9 mouse cellular contexts compared by ENCODE assay signal in genomic region chr14:41035146-41035798, GRCm38 (mm10). TPM values are rescaled to one million over a fixed set of nuclear protein-coding genes. Genes with fewer than 3 reads are reported as not detected.
DNase-seq lines count a peak whose midpoint lies in the region; ATAC-seq and TF ChIP-seq lines count a peak whose summit lies in the region.
"Had no signal": no experiment of that assay in that cellular context is flagged by ENCODE, and none has a peak within 500 bp of the region (broad histone marks: within the 10 kb centered on the region; RNA-seq: fewer than 3 reads in every experiment).

No protein-coding gene starts in this region.

- H3K9me3 ChIP-seq in liver, postnatal 0 days (ENCODE audit: low read length), result no peaks in the 10 kb centered on the region
- no peaks in the 10 kb centered on the region for H3K9me3 ChIP-seq in neural tube, embryonic 15.5 days (replicated peaks)

- H3K4me1 ChIP-seq in liver, postnatal 0 days (ENCODE audit: insufficient read depth), result peaks cover 5% of the 10 kb centered on the region
- H3K4me1 ChIP-seq in neural tube, embryonic 15.5 days, result no peaks in the 10 kb centered on the region

- DNase-seq in CD4-positive, CD25-positive, alpha-beta regulatory T cell, adult 2 months (ENCODE audit: low read depth, low spot score), result peak; percentile 78
- peak; percentile 73 for DNase-seq in R1 (ENCODE audit: low read depth, low spot score)
- peak; percentile 17 to 29 for DNase-seq in heart, adult 9 months (ENCODE audit: low spot score in 2 of 2)
- peak; percentile 72 for DNase-seq in kidney, postnatal 14 days
- DNase-seq in liver, postnatal 0 days, result peak; percentile 74
- DNase-seq in thymus, postnatal 25 days, result peak; percentile 57

- no peak overlapping the region for H3K4me2 ChIP-seq in liver, postnatal 0 days (ENCODE audit: low read depth, low read length)
- H3K4me2 ChIP-seq in neural tube, embryonic 15.5 days, result no peak overlapping the region

- H3K36me3 ChIP-seq in liver, postnatal 0 days (replicated peaks; ENCODE audit: insufficient read depth, low read length), result no peaks in the 10 kb centered on the region
- H3K36me3 ChIP-seq in neural tube, embryonic 15.5 days, result no peaks in the 10 kb centered on the region

- peak; percentile 96 for TF ChIP-seq CTCF in liver, postnatal 0 days (IDR thresholded peaks at IDR 0.05; ENCODE audit: low read depth)

- no peaks in the 10 kb centered on the region for H3K27me3 ChIP-seq in liver, postnatal 0 days (ENCODE audit: insufficient read depth, low read length)
- H3K27me3 ChIP-seq in neural tube, embryonic 15.5 days (replicated peaks), result no peaks in the 10 kb centered on the region

- H3K27ac ChIP-seq in liver, postnatal 0 days (ENCODE audit: low read depth), result no peak overlapping the region
- no peak overlapping the region for H3K27ac ChIP-seq in neural tube, embryonic 15.5 days (replicated peaks)

- no peak overlapping the region for H3K9ac ChIP-seq in liver, postnatal 0 days (replicated peaks)
- no peak overlapping the region for H3K9ac ChIP-seq in neural tube, embryonic 15.5 days (replicated peaks)

- ATAC-seq in common myeloid progenitor, adult 5-6 weeks (replicated peaks; ENCODE audit: low read depth, poor library complexity, severe bottlenecking), result peak; percentile 85
- ATAC-seq in liver, postnatal 0 days, result no peak; the same call in 1 of the 2 replicates
- peak; percentile 17; the same call in 1 of the 2 replicates for ATAC-seq in neural tube, embryonic 15.5 days (ENCODE audit: low FRiP score)

- 32% methylated on average over 6 of the region's 6 CpGs for WGBS in liver, postnatal 0 days (ENCODE audit: insufficient replicate concordance)
- 37% methylated on average over 6 of the region's 6 CpGs for WGBS in neural tube, embryonic 15.5 days

- TF ChIP-seq EP300 in liver, postnatal 0 days (IDR thresholded peaks at IDR 0.05; ENCODE audit: low read depth), result no peak

- no peak overlapping the region for H3K4me3 ChIP-seq in liver, postnatal 0 days (ENCODE audit: low read depth, low read length)
- no peak overlapping the region for H3K4me3 ChIP-seq in neural tube, embryonic 15.5 days (replicated peaks)

RNA-seq across cellular contexts. Expression of gene Fam213a, which starts 21.7 kb away (rescaled TPM):
- 26.4 and 32.5 TPM in 2 replicates for total RNA-seq in common myeloid progenitor, adult 5-6 weeks (2017)
- 80.4 and 85.0 TPM in 2 replicates for polyA plus RNA-seq in liver, postnatal 0 days (2015; fragmentation: Nextera tagmentation; extraction: Ambion mirVana)
- polyA plus RNA-seq in neural tube, embryonic 15.5 days (2015; fragmentation: Nextera tagmentation; extraction: Ambion mirVana), result 93.2 and 96.7 TPM in 2 replicates

RNA-seq across cellular contexts. Expression of gene Dydc2, which starts 33.7 kb away (rescaled TPM):
- not detected in 2 replicates for total RNA-seq in common myeloid progenitor, adult 5-6 weeks (2017)
- not detected in 2 replicates for polyA plus RNA-seq in liver, postnatal 0 days (2015; fragmentation: Nextera tagmentation; extraction: Ambion mirVana)
- 0.32 and 0.38 TPM in 2 replicates for polyA plus RNA-seq in neural tube, embryonic 15.5 days (2015; fragmentation: Nextera tagmentation; extraction: Ambion mirVana)

RNA-seq across cellular contexts. Expression of gene Dydc1, which starts 37.4 kb away (rescaled TPM):
- not detected in 2 replicates for total RNA-seq in common myeloid progenitor, adult 5-6 weeks (2017)
- polyA plus RNA-seq in liver, postnatal 0 days (2015; fragmentation: Nextera tagmentation; extraction: Ambion mirVana), result not detected in 2 replicates
- polyA plus RNA-seq in neural tube, embryonic 15.5 days (2015; fragmentation: Nextera tagmentation; extraction: Ambion mirVana), result 0.18 TPM in 1 of 2 replicates, not detected in the other
- polyA plus RNA-seq: heart, embryonic 16.5 days had no signal

Comparison
In these comparisons a context has a peak if more than half of its experiments do, and no peak if none do; other contexts are left out.
1. DNase-seq: peak in every context shown above with its lines; median percentile 78 in CD4-positive, CD25-positive, alpha-beta regulatory T cell, adult 2 months; 74 in liver, postnatal 0 days; 73 in R1; 72 in kidney, postnatal 14 days; 57 in thymus, postnatal 25 days; 23 in heart, adult 9 months.